Mouse (Mus musculus) intestine, embryonic 15.5 days (tissue): ENCODE measurements around the gene Mthfs. TPM values are rescaled to one million over a fixed set of nuclear protein-coding genes. Genes with fewer than 3 reads are reported as not detected.

Source experiments
- ATAC-seq: fragments of 200-750 bp; cut with Nextera tagmentation; 2 replicates; pipeline ENCODE4 v1.8.0; 2017; ENCODE audit warnings: moderate TSS enrichment, moderate library complexity
- H3K27ac ChIP-seq: fragments of 300-500 bp; sonication (generic); 2 replicates; pipeline ENCODE4 v1.5.1; 2015; ENCODE audit warnings: mild to moderate bottlenecking, inconsistent platforms
- H3K27me3 ChIP-seq: fragments of 300-500 bp; sonication (generic); replicated peaks from 2 replicates; pipeline ENCODE4 v1.6.1; 2015; ENCODE audit warnings: inconsistent platforms
- H3K36me3 ChIP-seq: fragments of 300-500 bp; sonication (generic); 2 replicates; pipeline ENCODE4 v1.6.1; 2015; ENCODE audit warnings: inconsistent platforms
- H3K4me1 ChIP-seq: fragments of 300-500 bp; sonication (generic); replicated peaks from 2 replicates; pipeline ENCODE4 v1.6.1; 2015; ENCODE audit warnings: inconsistent platforms
- H3K4me2 ChIP-seq: fragments of 300-500 bp; sonication (generic); replicated peaks from 2 replicates; pipeline ENCODE4 v1.6.1; 2015; ENCODE audit warnings: mild to moderate bottlenecking, inconsistent platforms
- H3K4me3 ChIP-seq: fragments of 300-500 bp; sonication (generic); replicated peaks from 2 replicates; pipeline ENCODE4 v1.5.1; 2015; ENCODE audit warnings: inconsistent platforms
- H3K9ac ChIP-seq: fragments of 300-500 bp; sonication (generic); 2 replicates; pipeline ENCODE4 v1.6.1; 2015; ENCODE audit warnings: inconsistent platforms
- H3K9me3 ChIP-seq: fragments of 300-500 bp; sonication (generic); 2 replicates; pipeline ENCODE4 v1.6.1; 2016; ENCODE audit warnings: inconsistent platforms
- WGBS: fragments of 180-500 bp; shearing (Covaris S2); methylation state at CpG from one replicate; pipeline ENCODE4 v1.1.7; 2015; 5-methylcytosine and 5-hydroxymethylcytosine counted together
- polyA plus RNA-seq: library from polyadenylated mRNA; unstranded; fragments of >200 nt; fragmentation: Nextera tagmentation; extraction: Ambion mirVana; gene quantifications from 2 replicates; pipeline ENCODE4 v1.2.1, GENCODE M21; 2015

Mthfs gene
- polyA plus RNA-seq, 1 experiment from 2014 or later = 31.0 TPM

DNA sequence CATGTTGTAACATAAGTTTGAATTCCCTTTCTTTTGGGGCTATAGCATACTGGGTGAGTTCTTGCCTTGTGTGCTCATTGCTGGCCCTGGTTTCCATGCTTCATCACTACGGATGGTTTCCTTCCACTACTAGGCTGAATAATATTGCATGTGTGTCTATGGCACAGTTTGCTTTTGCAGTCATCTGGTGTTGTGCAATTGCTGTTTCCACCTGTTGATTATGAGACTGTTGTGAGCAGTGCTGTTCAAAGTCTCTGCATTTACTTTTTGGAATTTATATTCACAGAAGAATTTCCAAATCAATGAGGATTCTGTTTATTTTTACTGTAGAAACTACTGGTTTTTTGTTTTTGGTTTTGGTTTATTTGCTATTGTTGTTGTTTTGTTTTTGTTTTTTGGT lies 54.1 kb downstream of the Mthfs start:
- WGBS = 81% methylated on average over 1 of the region's 1 CpGs
- no peaks in the 10 kb centered on the region for H3K4me1 ChIP-seq
- H3K4me3 ChIP-seq = no peak overlapping the region
- no peaks in the 10 kb centered on the region for H3K36me3 ChIP-seq
- H3K9ac ChIP-seq = no peak overlapping the region
- no peak for ATAC-seq
- H3K4me2 ChIP-seq = no peak overlapping the region
- no peaks in the 10 kb centered on the region for H3K9me3 ChIP-seq
- no peak overlapping the region for H3K27ac ChIP-seq
- H3K27me3 ChIP-seq = no peaks in the 10 kb centered on the region

GRCm38 (mm10) chr9:89267093-89267492 lies 56.6 kb downstream of the Mthfs start:
- Histone ChIP-seq H3K9me3 (no peaks in the 10 kb centered on the region), H3K9ac (no peak overlapping the region), H3K36me3 (no peaks in the 10 kb centered on the region), H3K27me3 (no peaks in the 10 kb centered on the region), H3K4me1 (no peaks in the 10 kb centered on the region), H3K4me2 (no peak overlapping the region), H3K27ac (no peak overlapping the region), H3K4me3 (no peak overlapping the region)
- WGBS = 73% methylated on average over 4 of the region's 4 CpGs
- ATAC-seq = no peak

DNA sequence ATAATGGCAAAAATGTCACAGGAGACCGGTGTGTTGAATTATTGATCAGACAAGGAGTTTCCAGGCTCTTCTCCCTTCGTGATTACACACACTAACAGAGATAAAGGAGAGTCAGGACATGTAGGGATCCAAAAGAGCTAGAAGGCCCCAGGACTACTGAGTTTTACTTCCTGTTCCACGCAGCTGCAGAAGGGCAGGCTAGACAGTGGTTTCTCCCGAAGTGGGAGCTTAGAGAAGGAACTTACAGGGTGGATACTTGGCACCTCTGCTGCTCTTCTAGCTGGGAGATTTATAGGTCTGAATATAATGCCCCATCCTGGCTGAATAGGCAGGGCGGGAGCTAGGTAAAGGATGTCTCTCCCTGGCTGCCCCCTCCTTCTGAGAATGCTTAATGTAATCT lies 57.1 kb downstream of the Mthfs start:
- Histone ChIP-seq H3K36me3 (no peaks in the 10 kb centered on the region), H3K9ac (no peak overlapping the region), H3K9me3 (no peaks in the 10 kb centered on the region), H3K27ac (no peak overlapping the region), H3K4me3 (no peak overlapping the region), H3K27me3 (no peaks in the 10 kb centered on the region), H3K4me2 (no peak overlapping the region), H3K4me1 (no peaks in the 10 kb centered on the region)
- no peak for ATAC-seq
- WGBS = 58% methylated on average over 5 of the region's 5 CpGs

GRCm38 (mm10) chr9:89270376-89270775 lies 59.9 kb downstream of the Mthfs start:
- WGBS = 59% methylated on average over 2 of the region's 2 CpGs
- Histone ChIP-seq H3K4me1 (no peaks in the 10 kb centered on the region), H3K9me3 (no peaks in the 10 kb centered on the region), H3K36me3 (no peaks in the 10 kb centered on the region), H3K9ac (no peak overlapping the region), H3K27me3 (no peaks in the 10 kb centered on the region), H3K4me2 (no peak overlapping the region), H3K27ac (no peak overlapping the region), H3K4me3 (no peak overlapping the region)
- no peak for ATAC-seq

GRCm38 (mm10) chr9:89273766-89274165 lies 63.3 kb downstream of the Mthfs start:
- Histone ChIP-seq H3K9ac (no peak overlapping the region), H3K4me2 (no peak overlapping the region), H3K4me3 (no peak overlapping the region), H3K27ac (no peak overlapping the region), H3K27me3 (no peaks in the 10 kb centered on the region), H3K9me3 (no peaks in the 10 kb centered on the region), H3K36me3 (no peaks in the 10 kb centered on the region), H3K4me1 (no peaks in the 10 kb centered on the region)
- ATAC-seq = no peak
- 75% methylated on average over 7 of the region's 7 CpGs for WGBS

GRCm38 (mm10) chr9:89278207-89278606 lies 67.7 kb downstream of the Mthfs start:
- H3K4me1 ChIP-seq = no peaks in the 10 kb centered on the region
- H3K36me3 ChIP-seq = no peaks in the 10 kb centered on the region
- H3K9ac ChIP-seq = no peak overlapping the region
- 64% methylated on average over 8 of the region's 8 CpGs for WGBS
- no peak overlapping the region for H3K4me3 ChIP-seq
- no peak overlapping the region for H3K27ac ChIP-seq
- no peaks in the 10 kb centered on the region for H3K27me3 ChIP-seq
- H3K4me2 ChIP-seq = no peak overlapping the region
- H3K9me3 ChIP-seq = no peaks in the 10 kb centered on the region
- ATAC-seq = no peak

GRCm38 (mm10) chr9:89282374-89283068 lies 72.0 kb downstream of the Mthfs start:
- no peaks in the 10 kb centered on the region for H3K36me3 ChIP-seq
- 85% methylated on average over 2 of the region's 2 CpGs for WGBS
- H3K27me3 ChIP-seq = no peaks in the 10 kb centered on the region
- no peaks in the 10 kb centered on the region for H3K4me1 ChIP-seq
- H3K27ac ChIP-seq = no peak overlapping the region
- no peak for ATAC-seq
- H3K4me3 ChIP-seq = no peak overlapping the region
- H3K4me2 ChIP-seq = no peak overlapping the region
- H3K9me3 ChIP-seq = no peaks in the 10 kb centered on the region
- no peak overlapping the region for H3K9ac ChIP-seq

GRCm38 (mm10) chr9:89288037-89288436 lies 77.6 kb downstream of the Mthfs start:
- H3K9me3 ChIP-seq = no peaks in the 10 kb centered on the region
- no peak overlapping the region for H3K4me2 ChIP-seq
- H3K4me1 ChIP-seq = no peaks in the 10 kb centered on the region
- no peak for ATAC-seq
- 78% methylated on average over 2 of the region's 2 CpGs for WGBS
- no peaks in the 10 kb centered on the region for H3K27me3 ChIP-seq
- no peaks in the 10 kb centered on the region for H3K36me3 ChIP-seq
- H3K27ac ChIP-seq = no peak overlapping the region
- no peak overlapping the region for H3K4me3 ChIP-seq
- H3K9ac ChIP-seq = no peak overlapping the region

DNA sequence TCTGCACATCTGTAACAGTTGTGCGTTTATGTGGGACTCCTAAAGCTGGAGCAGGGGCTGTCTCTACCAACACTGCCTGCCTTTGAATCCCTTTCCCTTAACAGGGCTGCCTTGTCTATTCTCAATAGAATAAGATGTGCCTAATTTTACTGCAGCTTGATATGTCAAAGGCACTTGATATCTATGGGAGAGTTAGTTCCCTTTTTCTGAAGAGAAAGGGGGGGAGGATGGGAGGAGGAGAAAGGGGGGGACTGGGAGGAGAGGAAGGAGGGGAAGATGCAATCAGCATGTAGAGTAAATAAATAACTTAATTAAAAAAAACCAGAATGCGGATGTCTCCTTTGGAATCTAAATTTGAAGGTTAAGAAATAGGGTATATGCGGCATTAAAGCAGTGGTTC lies 82.9 kb downstream of the Mthfs start:
- H3K4me1 ChIP-seq = no peaks in the 10 kb centered on the region
- WGBS = 57% methylated on average over 3 of the region's 3 CpGs
- H3K4me3 ChIP-seq = no peak overlapping the region
- H3K27ac ChIP-seq = no peak overlapping the region
- H3K9me3 ChIP-seq = no peaks in the 10 kb centered on the region
- no peak overlapping the region for H3K9ac ChIP-seq
- no peaks in the 10 kb centered on the region for H3K36me3 ChIP-seq
- H3K27me3 ChIP-seq = no peaks in the 10 kb centered on the region
- ATAC-seq = no peak
- no peak overlapping the region for H3K4me2 ChIP-seq

- no peaks in the 10 kb centered on the region for H3K36me3 ChIP-seq
- H3K27ac ChIP-seq = no peak overlapping the region
- H3K9me3 ChIP-seq = no peaks in the 10 kb centered on the region
- WGBS = 54% methylated on average over 3 of the region's 3 CpGs
- no peak overlapping the region for H3K4me3 ChIP-seq
- no peak overlapping the region for H3K9ac ChIP-seq
- no peaks in the 10 kb centered on the region for H3K4me1 ChIP-seq
- no peak overlapping the region for H3K4me2 ChIP-seq
- H3K27me3 ChIP-seq = no peaks in the 10 kb centered on the region
- no peak for ATAC-seq
Measured at GRCm38 (mm10) chr9:89294121-89294520, 83.6 kb downstream of the Mthfs start.

DNA sequence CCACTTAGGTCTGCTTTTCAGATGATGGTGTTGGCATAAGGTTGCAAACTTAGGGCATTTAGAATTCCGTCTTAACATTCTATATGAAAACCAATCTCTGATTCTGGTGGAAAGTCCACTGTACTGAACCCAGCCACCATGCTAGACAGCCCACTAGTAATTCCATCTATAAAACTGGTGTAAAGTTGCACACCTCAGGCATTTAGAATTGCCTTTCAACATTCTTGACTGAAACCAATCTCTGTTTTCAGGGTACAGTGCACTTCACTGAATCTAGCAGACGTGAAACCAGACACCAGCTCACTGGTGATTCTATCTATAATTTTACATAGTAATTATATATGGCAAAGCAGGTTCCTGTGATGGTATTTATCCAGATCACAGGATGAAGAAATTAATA lies 95.2 kb downstream of the Mthfs start:
- Histone ChIP-seq H3K4me2 (no peak overlapping the region), H3K27me3 (no peaks in the 10 kb centered on the region), H3K4me1 (no peaks in the 10 kb centered on the region), H3K36me3 (no peaks in the 10 kb centered on the region), H3K9ac (no peak overlapping the region), H3K4me3 (no peak overlapping the region), H3K9me3 (no peaks in the 10 kb centered on the region), H3K27ac (no peak overlapping the region)
- no peak for ATAC-seq
- 82% methylated on average over 2 of the region's 2 CpGs for WGBS

- Histone ChIP-seq H3K4me3 (no peak overlapping the region), H3K9me3 (no peaks in the 10 kb centered on the region), H3K27me3 (no peaks in the 10 kb centered on the region), H3K4me2 (no peak overlapping the region), H3K36me3 (no peaks in the 10 kb centered on the region), H3K9ac (no peak overlapping the region), H3K27ac (no peak overlapping the region), H3K4me1 (no peaks in the 10 kb centered on the region)
- WGBS = 74% methylated on average over 7 of the region's 7 CpGs
- no peak for ATAC-seq
Measured at GRCm38 (mm10) chr9:89308357-89309194, 98.1 kb downstream of the Mthfs start.

DNA sequence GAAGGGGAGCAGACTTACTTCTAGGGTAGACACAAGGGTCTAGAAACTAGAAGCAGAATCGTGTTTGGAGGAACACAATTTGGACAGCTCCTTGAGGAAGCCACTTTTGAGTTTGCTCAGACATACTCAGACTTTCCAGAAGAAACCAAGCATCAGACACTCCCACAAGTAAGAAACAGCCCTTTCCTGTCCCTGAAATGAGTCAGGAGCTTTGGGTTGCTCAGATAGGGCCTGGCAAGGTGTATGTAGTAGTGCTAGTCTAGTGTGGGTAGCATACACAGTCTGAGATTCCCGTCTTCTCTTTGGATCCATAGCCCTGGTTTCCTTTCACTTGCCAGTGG lies 98.7 kb downstream of the Mthfs start:
- Histone ChIP-seq H3K9me3 (no peaks in the 10 kb centered on the region), H3K4me1 (no peaks in the 10 kb centered on the region), H3K27me3 (no peaks in the 10 kb centered on the region), H3K9ac (no peak overlapping the region), H3K4me2 (no peak overlapping the region), H3K27ac (no peak overlapping the region), H3K4me3 (no peak overlapping the region), H3K36me3 (no peaks in the 10 kb centered on the region)
- WGBS = 82% methylated on average over 2 of the region's 2 CpGs
- no peak for ATAC-seq
